In the genomic region with DNA sequence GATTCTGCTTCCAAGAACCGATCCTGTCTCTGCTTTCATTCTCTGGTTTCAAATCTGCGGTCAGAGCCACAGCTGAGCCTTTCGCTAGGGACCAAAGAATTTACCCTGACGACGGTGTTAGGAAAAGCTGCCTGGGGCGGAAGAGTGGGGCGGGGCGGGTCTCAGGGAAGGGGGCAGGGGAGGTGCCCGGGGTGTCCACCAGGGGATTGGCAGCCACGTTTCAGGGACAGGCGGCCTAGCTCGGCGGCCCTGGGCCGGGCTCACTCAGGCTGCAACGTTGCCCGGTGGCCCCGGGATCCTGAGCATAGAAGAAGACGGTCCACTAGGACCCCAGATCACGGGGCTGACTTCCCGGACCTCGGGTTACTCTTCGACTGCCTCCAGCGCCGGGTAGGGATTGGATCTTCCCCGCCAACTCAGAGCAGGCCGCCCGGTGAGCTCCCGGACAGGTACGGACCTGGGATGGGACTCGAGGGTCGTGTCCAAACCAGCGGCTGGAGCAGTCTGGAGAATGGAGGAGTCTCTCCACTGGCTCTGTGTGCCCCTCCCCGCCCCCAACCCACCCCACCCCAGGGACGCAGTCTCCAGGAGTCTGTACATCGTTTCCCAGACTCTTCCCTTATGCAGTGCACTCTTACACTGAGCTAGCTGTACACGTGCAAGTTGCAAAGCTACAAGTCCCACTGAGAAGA, we compare ENCODE assay signal across 9 mouse cellular contexts. TPM values are rescaled to one million over a fixed set of nuclear protein-coding genes. Genes with fewer than 3 reads are reported as not detected.
DNase-seq lines count a peak whose midpoint lies in the region; ATAC-seq and TF ChIP-seq lines count a peak whose summit lies in the region.
"Had no signal": no experiment of that assay in that cellular context is flagged by ENCODE, and none has a peak within 500 bp of the region (broad histone marks: within the 10 kb centered on the region; RNA-seq: fewer than 3 reads in every experiment).

A gene (plus strand): TSS at position 215 of the 692 bp plus-strand sequence.

- peak; percentile 41 for TF ChIP-seq CTCF in left cerebral cortex, adult 2 months (IDR thresholded peaks at IDR 0.05)
- peak; percentile 54 for TF ChIP-seq CTCF in lung, embryonic 14.5 days (IDR thresholded peaks at IDR 0.05; ENCODE audit: low read depth)

- peak within 1 kb of the TSS; percentile 53 for H3K4me3 ChIP-seq in left cerebral cortex, adult 2 months
- peak within 1 kb of the TSS; percentile 56 for H3K4me3 ChIP-seq in lung, embryonic 14.5 days (ENCODE audit: low read depth, low read length)
- H3K4me3 ChIP-seq in neural tube, embryonic 15.5 days (replicated peaks), result peak within 1 kb of the TSS; percentile 39

- WGBS in lung, embryonic 14.5 days, result 2% methylated on average over 35 of the region's 36 CpGs
- WGBS in neural tube, embryonic 15.5 days, result 4% methylated on average over 32 of the region's 36 CpGs

- DNase-seq in left cerebral cortex, adult 2 months (ENCODE audit: extremely low spot score in 1 of 2, low spot score in 2 of 2), result no peak
- no peak for DNase-seq in left cerebral cortex, adult 8-10 months (ENCODE audit: low spot score in 2 of 2)
- peak; percentile 43 to 46 for DNase-seq in cerebellum, postnatal 36 days
- peak; percentile 53 to 62 for DNase-seq in gastrocnemius, postnatal 36 days
- DNase-seq in lung, embryonic 14.5 days, result peak; percentile 77
- DNase-seq in urinary bladder, postnatal 4 days (ENCODE audit: low spot score in 2 of 2), result peak; percentile 61 to 64

- peak within 1 kb of the TSS; percentile 77 for H3K4me2 ChIP-seq in lung, embryonic 14.5 days
- peak within 1 kb of the TSS; percentile 71 for H3K4me2 ChIP-seq in neural tube, embryonic 15.5 days

- H3K9ac ChIP-seq in lung, embryonic 14.5 days, result peak within 1 kb of the TSS; percentile 76
- H3K9ac ChIP-seq in neural tube, embryonic 15.5 days (replicated peaks), result peak within 1 kb of the TSS; percentile 44

- ATAC-seq in inflammation-experienced regulatory T-cells, adult 6 months, result peak; percentile 80
- peak; percentile 82 for ATAC-seq in lung, embryonic 14.5 days (ENCODE audit: insufficient read depth)
- ATAC-seq in neural tube, embryonic 15.5 days (ENCODE audit: low FRiP score), result peak; percentile 57
- ATAC-seq: Patski had no signal

- H3K9me3 ChIP-seq in lung, embryonic 14.5 days (ENCODE audit: low read depth, low read length), result no peaks in the 10 kb centered on the region
- H3K9me3 ChIP-seq in neural tube, embryonic 15.5 days (replicated peaks), result no peaks in the 10 kb centered on the region

- intact Hi-C loops in left cerebral cortex, adult 2 months (cut with DNase I), result no loop called here
- intact Hi-C loops in gastrocnemius, postnatal 36 days (cut with DNase I), result loop anchor here (5.0 kb wide), 1 partner anchor 264 kb away; a partner anchor contains a TSS

- H3K36me3 ChIP-seq in lung, embryonic 14.5 days (ENCODE audit: insufficient read depth), result no peaks in the 10 kb centered on the region
- no peaks in the 10 kb centered on the region for H3K36me3 ChIP-seq in neural tube, embryonic 15.5 days

- no peak within 1 kb of the TSS for H3K27ac ChIP-seq in left cerebral cortex, adult 2 months
- peak within 1 kb of the TSS; percentile 73 for H3K27ac ChIP-seq in lung, embryonic 14.5 days (ENCODE audit: low read depth)
- H3K27ac ChIP-seq in neural tube, embryonic 15.5 days (replicated peaks), result no peak within 1 kb of the TSS

- H3K4me1 ChIP-seq in lung, embryonic 14.5 days (ENCODE audit: insufficient read depth), result peaks cover 3% of the 10 kb centered on the region; the same call in 1 of the 2 replicates
- peaks cover 8% of the 10 kb centered on the region for H3K4me1 ChIP-seq in neural tube, embryonic 15.5 days

- H3K27me3 ChIP-seq in lung, embryonic 14.5 days (ENCODE audit: insufficient read depth, low read length), result no peaks in the 10 kb centered on the region
- H3K27me3 ChIP-seq in neural tube, embryonic 15.5 days (replicated peaks), result no peaks in the 10 kb centered on the region
- H3K27me3 ChIP-seq: Patski had no signal

RNA-seq across cellular contexts. Expression of the gene that starts here (rescaled TPM):
- 1 to 10 TPM; 1.9 to 2.2 TPM for total RNA-seq in left cerebral cortex, adult 2 months (2021)
- 1 to 10 TPM; 1.8 to 4.3 (median 2.8) TPM for total RNA-seq in left cerebral cortex, adult 8-10 months (2022)
- total RNA-seq in gastrocnemius, postnatal 36 days (2021), result 1 to 10 TPM; 3.9 to 5.4 TPM
- 1 to 10 TPM; 1.4 to 9.9 (median 6.4) TPM for polyA plus RNA-seq in inflammation-experienced regulatory T-cells, adult 6 months (2017; shearing (Covaris generic))
- 13.6 and 15.8 TPM in 2 replicates for polyA plus RNA-seq in lung, embryonic 14.5 days (2014; fragmentation: Nextera tagmentation; extraction: Ambion mirVana)
- 5.4 and 6.3 TPM in 2 replicates for polyA plus RNA-seq in neural tube, embryonic 15.5 days (2015; fragmentation: Nextera tagmentation; extraction: Ambion mirVana)

Comparison
In these comparisons a context has a peak if more than half of its experiments do, and no peak if none do; other contexts are left out.
1. DNase-seq: peak in cerebellum, postnatal 36 days (2 of 2), gastrocnemius, postnatal 36 days (2 of 2), lung, embryonic 14.5 days (single experiment) and urinary bladder, postnatal 4 days (2 of 2); none in left cerebral cortex, adult 2 months (0 of 2) and left cerebral cortex, adult 8-10 months (0 of 2).
2. Peak in every context shown above with its lines, with median percentiles within 50 percentile points of each other: H3K4me3 ChIP-seq and ATAC-seq.